Mouse (Mus musculus) heart, adult 11 months (tissue): ENCODE measurements around the gene Hrct1.

Experiments
- DNase-seq: peaks from one replicate; pipeline ENCODE4 v3.0.0; 2022

The Hrct1 gene

GRCm38 (mm10) chr4:43726995-43727394 is at the start of gene Hrct1:
Gene Hrct1, plus strand, starts transcription at chr4:43727188.
- peak; percentile 100 for DNase-seq

- no peak for DNase-seq
Observed at GRCm38 (mm10) chr4:43678541-43678940, 48.4 kb upstream of the Hrct1 start.

- peak; percentile 91 for DNase-seq
Observed at GRCm38 (mm10) chr4:43679416-43680043, 47.5 kb upstream of the Hrct1 start.

DNA sequence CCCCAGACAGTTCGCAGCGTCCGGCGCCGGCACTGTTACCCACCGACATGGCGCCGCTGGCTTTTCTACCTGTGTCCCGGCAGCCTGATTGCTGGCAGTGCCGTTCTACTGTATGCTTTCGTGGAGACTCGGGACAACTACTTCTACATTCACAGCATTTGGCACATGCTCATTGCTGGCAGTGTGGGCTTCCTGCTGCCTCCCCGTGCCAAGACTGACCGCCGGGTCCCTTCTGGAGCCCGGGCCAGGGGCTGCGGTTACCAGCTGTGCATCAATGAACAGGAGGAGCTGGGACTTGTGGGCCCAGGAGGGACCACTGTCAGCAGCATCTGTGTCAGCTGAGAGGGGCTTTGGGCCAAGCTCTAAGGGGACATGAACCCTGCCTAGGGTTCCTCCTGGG is 37.0 kb upstream of the Hrct1 start:
- no peak for DNase-seq

- no peak for DNase-seq
Observed at GRCm38 (mm10) chr4:43691026-43691425, 36.0 kb upstream of the Hrct1 start.

GRCm38 (mm10) chr4:43693806-43694241 is 33.2 kb upstream of the Hrct1 start:
- peak; percentile 95 for DNase-seq

DNA sequence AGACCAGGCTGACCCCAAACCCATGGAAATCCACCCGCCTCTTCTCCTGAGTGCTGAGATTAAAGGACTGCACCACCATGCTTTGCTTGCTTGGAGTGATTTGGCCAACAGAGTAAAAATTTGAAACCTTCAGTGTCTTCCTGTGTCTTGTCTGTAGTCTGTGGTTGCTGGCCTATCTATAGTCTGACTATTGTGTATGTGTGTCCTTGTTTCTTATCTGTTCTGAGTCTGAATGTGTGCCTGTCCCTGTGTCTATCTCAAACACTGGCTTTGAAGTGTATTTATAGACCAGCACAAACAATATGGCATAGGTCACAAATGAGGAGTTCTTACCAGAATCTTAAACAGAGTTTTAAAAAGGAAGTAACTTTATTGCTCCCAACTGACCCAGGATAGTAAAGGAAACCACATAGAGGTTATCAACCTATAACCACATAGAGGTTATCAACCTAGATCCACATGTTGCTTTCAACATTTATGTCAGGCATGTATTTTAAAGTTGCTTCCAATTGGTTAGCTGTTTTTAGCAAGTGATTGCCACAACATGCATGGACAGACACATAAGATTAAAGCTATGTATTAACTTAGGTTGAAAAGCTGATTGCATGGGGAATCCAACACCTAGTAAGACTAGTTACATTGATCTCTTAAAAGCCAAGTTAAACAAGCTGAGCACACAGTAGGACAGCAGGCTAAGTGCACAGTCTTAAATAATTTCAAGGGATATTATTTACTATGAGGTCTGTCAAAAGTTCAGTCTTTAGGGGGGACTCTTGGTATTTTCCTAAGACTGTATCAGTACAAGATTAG is 32.3 kb upstream of the Hrct1 start:
- DNase-seq = no peak

DNA sequence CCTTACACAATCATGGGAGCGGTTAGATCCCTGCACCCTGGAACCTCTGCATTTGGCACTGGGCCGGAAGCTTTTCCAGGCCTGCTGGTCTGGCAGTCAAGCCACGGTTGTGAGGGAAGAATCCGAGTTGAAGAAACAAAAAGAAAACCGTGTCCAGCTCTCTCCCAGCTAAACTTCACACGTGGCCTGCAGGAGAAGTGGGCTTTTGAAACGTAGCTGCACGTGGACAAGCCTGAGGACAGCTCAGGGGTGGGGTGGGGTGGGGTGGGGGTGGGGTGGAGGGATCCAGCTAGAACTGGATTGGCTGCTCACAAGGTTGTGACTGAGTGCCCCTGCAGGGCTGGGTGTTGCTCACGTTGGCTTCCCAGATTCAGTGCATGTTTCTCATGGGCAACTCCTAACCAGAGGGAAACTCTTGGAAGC is 31.7 kb upstream of the Hrct1 start:
- peak; percentile 98 for DNase-seq

DNA sequence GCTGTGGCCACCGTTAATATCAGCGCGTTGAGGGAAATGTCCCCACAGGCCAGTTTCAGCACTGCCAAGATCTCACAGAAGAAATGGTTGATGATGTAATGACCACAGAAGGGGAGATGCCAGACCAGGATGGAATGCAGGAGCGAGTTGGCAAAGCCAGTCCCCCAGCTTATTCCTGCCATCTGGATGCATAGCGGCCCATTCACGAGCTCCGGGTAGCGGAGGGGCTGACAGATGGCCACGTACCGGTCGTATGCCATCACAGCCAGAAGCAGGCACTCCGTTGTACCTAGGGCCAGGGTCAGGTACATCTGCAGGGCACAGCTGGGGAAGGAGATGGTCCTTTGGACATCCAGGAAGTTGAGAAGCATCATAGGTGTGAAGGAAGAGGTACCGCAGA is 30.4 kb upstream of the Hrct1 start:
- DNase-seq = no peak

DNA sequence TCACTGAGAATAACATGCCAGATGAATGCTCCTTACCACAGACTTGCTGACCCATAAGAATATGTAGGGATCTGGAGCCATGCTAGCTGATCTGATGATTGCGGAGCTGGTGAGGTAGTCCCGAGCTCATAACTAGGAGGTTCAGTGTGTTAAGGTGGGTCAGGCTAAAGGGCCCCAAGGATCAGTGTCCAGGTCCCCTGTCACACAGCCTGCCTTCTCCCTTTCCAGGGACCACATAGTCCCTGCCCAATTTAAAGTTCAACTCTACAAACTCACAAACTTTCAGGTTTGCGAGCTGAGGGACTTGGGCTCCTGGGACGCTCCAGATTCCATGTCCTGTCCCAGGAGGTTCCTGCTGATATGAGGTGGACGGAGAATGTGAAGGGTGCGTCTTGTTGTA is 26.3 kb upstream of the Hrct1 start, which contains the start of gene Olfr70:
Gene Olfr70, minus strand, starts transcription at position 101 of the 400 bp plus-strand sequence.
- no peak for DNase-seq

- DNase-seq = no peak
Observed at GRCm38 (mm10) chr4:43703439-43703838, 23.5 kb upstream of the Hrct1 start.

DNA sequence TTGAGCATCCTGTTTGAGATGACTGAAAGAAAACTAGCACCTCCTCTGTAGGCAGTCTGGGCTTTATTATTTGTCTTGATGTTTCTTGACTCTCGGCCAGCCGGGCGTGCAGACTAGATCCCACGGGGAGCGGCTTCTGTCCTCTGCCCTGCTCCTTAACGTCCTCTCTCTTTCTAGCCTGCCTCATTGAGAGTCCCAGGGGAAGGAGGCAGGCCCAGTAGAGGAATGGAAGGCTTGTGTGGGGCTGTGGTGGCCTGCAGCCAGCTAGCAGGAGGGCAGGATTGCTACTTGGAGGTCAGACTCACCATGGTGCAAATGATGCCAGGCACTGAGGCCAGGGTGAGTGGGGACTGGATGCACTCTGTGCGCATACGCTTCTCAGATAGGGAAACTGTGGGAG is 23.1 kb upstream of the Hrct1 start:
- DNase-seq = peak; percentile 95

GRCm38 (mm10) chr4:43705991-43706390 is 21.0 kb upstream of the Hrct1 start:
- DNase-seq = no peak

- DNase-seq = no peak
Observed at GRCm38 (mm10) chr4:43709869-43710268, 17.1 kb upstream of the Hrct1 start, which contains the start of gene Olfr71. Gene Olfr71, minus strand, starts transcription at chr4:43710255.

DNA sequence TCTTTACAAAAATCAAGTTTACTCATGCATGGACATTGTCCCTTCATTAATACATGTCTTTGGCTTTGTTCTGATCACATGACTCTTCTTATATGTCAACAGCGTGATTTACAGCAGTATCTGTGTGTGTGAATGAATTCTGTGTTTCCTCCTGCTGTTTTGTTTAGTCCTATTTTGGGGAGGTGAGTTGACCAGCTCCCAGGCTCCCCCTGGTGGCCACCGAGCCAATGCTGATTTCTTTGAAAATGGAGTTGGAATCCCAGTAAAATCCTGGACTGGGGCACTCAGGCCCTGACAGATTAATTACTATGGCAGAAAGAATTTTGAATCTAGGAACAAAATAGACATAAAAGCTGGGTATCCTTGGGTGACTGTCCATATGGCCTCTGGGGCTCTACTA is 15.2 kb upstream of the Hrct1 start:
- peak; percentile 93 for DNase-seq

- DNase-seq = no peak
Observed at GRCm38 (mm10) chr4:43713652-43714219, 13.3 kb upstream of the Hrct1 start.

DNA sequence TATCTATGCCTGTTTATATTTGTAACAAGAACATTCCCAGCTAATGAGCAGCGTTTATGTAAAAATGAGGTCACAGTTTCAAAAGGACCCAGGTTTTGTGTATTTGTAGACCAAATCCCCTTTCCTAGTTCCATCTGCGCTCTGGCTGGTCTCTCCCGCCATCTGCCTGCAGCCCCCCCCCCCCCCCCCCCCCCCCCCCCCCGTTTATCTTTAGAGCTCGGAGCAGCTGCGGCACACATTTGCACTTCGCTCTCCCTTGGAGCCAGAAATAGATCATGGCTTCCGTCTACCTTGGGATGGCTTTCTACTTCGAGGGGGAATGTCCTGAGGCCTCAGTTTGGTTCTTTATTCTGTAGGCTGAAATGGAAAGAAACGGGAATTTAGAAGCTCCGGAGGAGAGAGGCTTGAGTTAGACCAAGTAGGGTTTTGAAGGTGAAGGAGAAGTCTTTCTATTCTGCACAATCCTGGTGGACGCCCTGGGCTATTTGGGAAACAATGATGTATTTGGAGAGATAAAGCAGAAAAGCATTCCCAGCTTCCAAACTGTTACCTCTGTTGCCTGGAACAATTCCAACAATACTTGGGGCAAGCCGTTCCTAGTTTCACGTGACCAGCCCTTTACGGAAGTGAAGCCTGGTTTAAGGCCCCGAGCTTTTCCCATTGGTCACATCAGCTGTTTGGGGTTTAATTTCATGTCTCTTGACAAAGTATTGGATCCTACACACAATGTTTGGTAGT is 6.3 kb upstream of the Hrct1 start:
- no peak for DNase-seq

DNA sequence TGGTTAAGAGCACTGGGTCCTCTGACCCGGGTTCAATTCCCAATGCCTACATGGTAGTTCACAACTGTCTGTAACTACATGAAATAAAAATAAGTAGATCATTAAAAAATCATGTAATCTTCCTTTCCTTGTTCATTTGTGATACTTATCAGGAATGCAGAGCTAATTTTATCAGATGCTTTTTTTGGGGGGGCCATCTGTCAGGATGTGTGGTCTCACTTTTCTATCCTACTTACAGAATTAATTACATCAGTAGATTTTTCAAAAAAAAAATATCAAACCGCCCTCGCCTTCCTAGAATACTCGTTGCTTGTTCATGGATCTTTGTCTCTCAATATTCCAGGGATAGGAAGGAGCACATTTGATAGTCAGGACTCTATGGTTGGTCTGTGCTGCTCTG is 4.8 kb upstream of the Hrct1 start:
- no peak for DNase-seq

DNA sequence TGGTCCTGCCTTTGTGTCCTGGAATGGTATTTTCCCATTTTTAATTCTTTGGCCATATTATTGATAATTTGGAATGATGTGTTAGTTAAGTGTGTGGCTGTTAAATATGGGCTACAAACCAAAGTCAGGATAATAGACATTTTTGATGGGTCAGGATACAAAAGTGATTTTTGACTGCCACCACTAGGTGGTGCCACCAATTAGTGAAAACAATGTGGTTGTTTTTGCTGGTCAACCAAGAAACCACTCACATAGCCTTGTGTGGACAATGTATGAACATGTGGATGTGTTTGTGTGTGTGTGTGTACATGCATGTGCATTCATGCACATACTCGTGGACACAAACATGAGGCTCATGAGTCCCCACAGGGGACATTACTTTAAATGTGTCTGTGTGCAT is 2.2 kb upstream of the Hrct1 start:
- no peak for DNase-seq

DNA sequence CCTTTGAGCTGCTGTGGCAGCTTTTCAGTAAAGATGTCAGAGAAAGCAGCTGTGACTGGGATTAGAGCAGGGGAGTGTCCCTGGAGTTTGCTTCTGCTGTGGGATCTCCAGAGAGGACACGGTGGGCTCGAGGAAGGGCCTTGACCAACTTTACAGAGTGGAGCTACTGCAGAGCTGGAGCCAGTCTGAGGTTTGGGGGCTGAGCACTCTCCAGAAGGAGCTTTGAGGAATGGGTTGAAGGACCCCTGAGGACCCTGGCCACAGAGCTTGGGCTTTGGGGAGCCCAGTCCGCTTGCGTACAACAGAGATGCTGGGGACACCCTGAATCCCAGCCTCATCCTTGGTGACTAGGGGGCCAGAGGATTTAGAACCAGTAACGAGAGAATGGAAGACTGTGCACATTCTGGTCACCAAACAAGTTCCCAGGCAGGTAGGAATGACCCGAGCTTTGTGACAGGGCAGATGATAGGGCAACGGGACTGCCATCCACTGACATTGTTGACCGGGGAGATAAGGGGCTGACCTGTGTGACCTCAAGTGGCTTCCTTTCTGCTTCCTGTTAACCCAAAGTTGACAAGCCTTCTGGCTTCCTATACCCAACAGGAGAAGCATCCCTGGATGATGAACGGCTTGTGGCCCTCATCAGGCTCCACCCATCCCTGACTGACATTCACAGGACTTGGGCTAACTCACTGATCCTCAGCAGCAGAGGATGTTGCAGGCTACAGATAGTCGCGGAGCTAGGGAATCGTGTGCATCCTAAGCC is 577 bp upstream of the Hrct1 start:
- peak; percentile 93 for DNase-seq

DNA sequence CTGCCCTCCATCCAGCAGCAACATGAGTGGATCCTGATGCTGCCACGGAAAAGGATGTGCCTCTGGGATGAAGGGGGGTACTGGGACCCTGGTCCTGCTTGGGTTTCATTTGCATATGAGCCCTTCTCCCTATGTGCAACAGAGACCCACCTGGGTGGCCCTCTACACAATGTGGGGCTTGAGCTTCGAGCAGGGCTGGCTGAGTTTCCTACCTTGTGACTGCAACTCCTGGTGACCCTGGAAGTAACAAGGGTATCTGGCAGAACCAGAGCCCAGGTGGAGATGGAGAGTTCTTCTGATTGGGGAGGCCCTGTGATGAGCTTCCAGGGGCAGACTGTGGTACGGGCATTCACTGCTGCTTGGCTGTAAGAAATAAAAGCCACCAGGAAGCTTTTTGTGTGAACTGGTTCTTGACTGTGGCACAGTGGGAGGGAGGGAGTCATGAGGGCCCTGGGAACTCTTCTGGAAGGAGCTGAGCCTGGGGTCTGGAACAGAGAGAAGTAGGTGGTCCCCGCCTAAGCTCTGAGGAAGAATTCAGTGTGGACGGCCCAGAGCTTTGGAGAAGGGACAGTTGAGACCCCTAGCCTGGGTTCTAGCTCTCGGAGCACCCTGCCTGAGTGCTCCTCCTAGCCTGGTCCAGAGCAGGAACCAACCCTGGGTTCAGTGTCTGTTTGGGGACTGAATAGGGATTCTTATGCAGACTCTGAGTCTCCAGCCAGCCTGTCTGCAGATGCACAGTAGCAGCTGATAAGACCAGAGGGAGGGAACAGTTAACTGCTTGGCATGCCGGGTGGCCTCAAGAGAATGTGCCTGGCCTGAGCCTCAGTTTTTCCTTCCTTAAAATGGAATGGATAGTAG is 959 bp downstream of the Hrct1 start:
- peak; percentile 94 for DNase-seq
